9 mouse cellular contexts compared by ENCODE assay signal in the genomic region with DNA sequence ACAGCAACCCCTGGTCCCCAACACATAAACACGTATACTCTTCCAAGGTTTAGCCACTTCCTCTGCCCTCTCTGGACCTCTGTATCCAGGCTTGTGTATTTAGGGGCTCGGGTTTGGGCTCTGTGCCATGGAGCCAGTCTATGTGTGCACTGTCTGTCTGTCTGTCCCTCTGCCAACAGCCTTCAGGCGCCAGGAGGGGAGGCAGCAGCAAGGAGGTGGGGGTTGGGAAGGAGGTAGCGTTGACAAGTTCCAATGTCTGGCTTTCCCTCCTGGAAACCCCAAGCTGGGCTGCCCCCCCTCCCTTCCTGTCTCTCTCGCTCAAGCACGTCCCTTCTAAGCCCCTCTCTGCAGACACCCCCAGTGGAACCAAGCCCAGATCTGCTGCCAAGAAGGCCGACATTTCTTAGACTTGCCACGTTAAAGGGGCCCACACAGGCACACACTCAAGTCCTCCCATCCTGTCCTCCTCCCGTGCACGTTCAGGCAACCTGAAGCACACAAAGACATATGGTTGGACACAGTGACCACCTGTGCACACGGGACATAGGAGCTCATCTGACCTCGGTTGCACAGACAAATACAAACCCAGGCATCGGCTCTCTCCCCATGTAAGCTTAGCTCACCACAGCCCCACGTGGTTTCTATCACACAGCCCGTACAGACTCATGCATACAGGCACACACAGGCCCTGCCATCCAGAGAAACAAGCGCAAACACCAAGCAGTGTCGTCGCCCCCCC. TPM values are rescaled to one million over a fixed set of nuclear protein-coding genes. Genes with fewer than 3 reads are reported as not detected.
DNase-seq lines count a peak whose midpoint lies in the region; ATAC-seq and TF ChIP-seq lines count a peak whose summit lies in the region.
"Had no signal": no experiment of that assay in that cellular context is flagged by ENCODE, and none has a peak within 500 bp of the region (broad histone marks: within the 10 kb centered on the region; RNA-seq: fewer than 3 reads in every experiment).

No protein-coding gene starts in this region.

- no peak overlapping the region for H3K4me3 ChIP-seq in forebrain, embryonic 10.5 days
- H3K4me3 ChIP-seq in liver, postnatal 0 days (ENCODE audit: low read depth, low read length), result no peak overlapping the region

- peak overlapping the region; percentile 28; the same call in 1 of the 2 replicates for H3K9ac ChIP-seq in liver, postnatal 0 days (replicated peaks)

- H3K4me2 ChIP-seq in liver, postnatal 0 days (ENCODE audit: low read depth, low read length), result peak overlapping the region; percentile 16; the same call in 1 of the 2 replicates

- TF ChIP-seq CTCF in liver, postnatal 0 days (IDR thresholded peaks at IDR 0.05; ENCODE audit: low read depth), result no peak

- peaks cover 79% of the 10 kb centered on the region for H3K4me1 ChIP-seq in forebrain, embryonic 10.5 days
- peaks cover 60% of the 10 kb centered on the region for H3K4me1 ChIP-seq in liver, postnatal 0 days (ENCODE audit: insufficient read depth)

- no peak for TF ChIP-seq EP300 in liver, postnatal 0 days (IDR thresholded peaks at IDR 0.05; ENCODE audit: low read depth)

- H3K9me3 ChIP-seq in forebrain, embryonic 10.5 days, result no peaks in the 10 kb centered on the region
- H3K9me3 ChIP-seq in liver, postnatal 0 days (ENCODE audit: low read length), result no peaks in the 10 kb centered on the region
- H3K9me3 ChIP-seq: G1E had no signal

- 0 out of 2 replicates have a peak, but pooled peaks have one; percentile 26 for ATAC-seq in liver, postnatal 0 days
- no peak for ATAC-seq in monocyte, adult 5-6 weeks (replicated peaks; ENCODE audit: insufficient number of reproducible peaks, low FRiP score, low TSS enrichment, poor library complexity, severe bottlenecking)

- H3K27ac ChIP-seq in forebrain, embryonic 10.5 days, result peak overlapping the region; percentile 77
- peak overlapping the region; percentile 19; the same call in 1 of the 2 replicates for H3K27ac ChIP-seq in liver, postnatal 0 days (ENCODE audit: low read depth)

- peak; percentile 49 for DNase-seq in embryo, embryonic 11 days
- DNase-seq in embryo, embryonic 10 days (ENCODE audit: low spot score), result no peak
- DNase-seq in 416B (ENCODE audit: low read depth), result peak; percentile 42
- no peak for DNase-seq in forebrain, embryonic 10.5 days (ENCODE audit: extremely low spot score, low spot score)
- peak; percentile 64 for DNase-seq in induced T-regulatory cell, adult 2 months (ENCODE audit: low read depth)
- peak; percentile 38 for DNase-seq in liver, postnatal 0 days
- DNase-seq in testis, postnatal 10 days (ENCODE audit: low spot score), result peak; percentile 72

- peaks cover 84% of the 10 kb centered on the region for H3K27me3 ChIP-seq in forebrain, embryonic 10.5 days (ENCODE audit: poor library complexity, severe bottlenecking)
- 0 out of 2 replicates have a peak, but pooled peaks cover 3% of the 10 kb centered on the region for H3K27me3 ChIP-seq in liver, postnatal 0 days (ENCODE audit: insufficient read depth, low read length)

- no peaks in the 10 kb centered on the region for H3K36me3 ChIP-seq in forebrain, embryonic 10.5 days (replicated peaks)
- no peaks in the 10 kb centered on the region for H3K36me3 ChIP-seq in liver, postnatal 0 days (replicated peaks; ENCODE audit: insufficient read depth, low read length)
- H3K36me3 ChIP-seq: G1E had no signal

- 48% methylated on average over 18 of the region's 18 CpGs for WGBS in forebrain, embryonic 10.5 days
- WGBS in liver, postnatal 0 days (ENCODE audit: insufficient replicate concordance), result 28% methylated on average over 18 of the region's 18 CpGs

RNA-seq across cellular contexts. Expression of gene Wasf2, which starts 39.4 kb away (rescaled TPM):
- polyA plus RNA-seq in forebrain, embryonic 10.5 days (2016; fragmentation: Nextera tagmentation; extraction: Ambion mirVana), result 47.4 and 49.1 TPM in 2 replicates
- polyA plus RNA-seq in liver, postnatal 0 days (2015; fragmentation: Nextera tagmentation; extraction: Ambion mirVana), result 35.8 and 43.1 TPM in 2 replicates
- total RNA-seq in monocyte, adult 5-6 weeks (2017), result 66.9 to 107 TPM (median 85.9 TPM) in 3 replicates

Comparison
In these comparisons a context has a peak if more than half of its experiments do, and no peak if none do; other contexts are left out.
1. DNase-seq: peak in embryo, embryonic 11 days (single experiment), 416B (single experiment), induced T-regulatory cell, adult 2 months (single experiment), liver, postnatal 0 days (single experiment) and testis, postnatal 10 days (single experiment); none in embryo, embryonic 10 days (single experiment) and forebrain, embryonic 10.5 days (single experiment).